Comparison of ENCODE assay signal across 7 mouse cellular contexts in genomic region chr11:20655795-20656710, GRCm38 (mm10).
A peak's percentile ranks its signal among the peaks of the same experiment; 100 is the strongest.
DNase-seq lines count a peak whose midpoint lies in the region; ATAC-seq and TF ChIP-seq lines count a peak whose summit lies in the region.

No protein-coding gene starts in this region.

- peak overlapping the region; percentile 37 for H3K9ac ChIP-seq in hindbrain, embryonic 14.5 days
- H3K9ac ChIP-seq in limb, embryonic 11.5 days (ENCODE audit: low read length), result peak overlapping the region; percentile 24; the same call in 1 of the 2 replicates
- peak overlapping the region; percentile 36; the same call in 1 of the 2 replicates for H3K9ac ChIP-seq in midbrain, embryonic 14.5 days (replicated peaks; ENCODE audit: low read length)

- no peak for TF ChIP-seq CTCF in cerebellum, adult 2 months (IDR thresholded peaks at IDR 0.05; ENCODE audit: borderline replicate concordance, insufficient read depth, low read depth, low read length)

- ATAC-seq in hindbrain, embryonic 14.5 days (ENCODE audit: low FRiP score), result peak; percentile 84
- peak; percentile 65 for ATAC-seq in limb, embryonic 11.5 days (ENCODE audit: insufficient number of reproducible peaks, low FRiP score, low TSS enrichment, low read depth)
- ATAC-seq in midbrain, embryonic 14.5 days (ENCODE audit: low FRiP score, low TSS enrichment), result peak; percentile 89

- no peak for TF ChIP-seq POLR2A in cerebellum, adult 2 months (IDR thresholded peaks at IDR 0.05; ENCODE audit: borderline replicate concordance, insufficient read depth, low read length)

- no peaks in the 10 kb centered on the region for H3K9me3 ChIP-seq in hindbrain, embryonic 14.5 days (ENCODE audit: control insufficient read depth, low read length)
- H3K9me3 ChIP-seq in limb, embryonic 11.5 days (ENCODE audit: control insufficient read depth, low read length), result no peaks in the 10 kb centered on the region
- no peaks in the 10 kb centered on the region for H3K9me3 ChIP-seq in midbrain, embryonic 14.5 days (ENCODE audit: control insufficient read depth, low read length)

- peak; percentile 72 for DNase-seq in NIH3T3 (ENCODE audit: low read depth)
- peak; percentile 32 to 37 for DNase-seq in cerebellum, adult 2 months
- DNase-seq in frontal cortex, postnatal 10 days (ENCODE audit: low spot score in 2 of 2), result peak; percentile 68 to 80
- DNase-seq in hindbrain, embryonic 14.5 days (ENCODE audit: low spot score), result peak; percentile 75
- peak; percentile 79 for DNase-seq in limb, embryonic 11.5 days (ENCODE audit: low spot score)
- DNase-seq in midbrain, embryonic 14.5 days, result peak; percentile 88
- DNase-seq in testis, postnatal 10 days (ENCODE audit: low spot score), result peak; percentile 73

- H3K4me2 ChIP-seq in hindbrain, embryonic 14.5 days (replicated peaks), result peak overlapping the region; percentile 24
- H3K4me2 ChIP-seq in limb, embryonic 11.5 days (ENCODE audit: low read depth, severe bottlenecking), result peak overlapping the region; percentile 24; the same call in 1 of the 2 replicates
- H3K4me2 ChIP-seq in midbrain, embryonic 14.5 days (ENCODE audit: low read length), result peak overlapping the region; percentile 46

- peaks cover 12% of the 10 kb centered on the region for H3K4me1 ChIP-seq in cerebellum, adult 2 months (ENCODE audit: control insufficient read depth, insufficient read depth, low read length)
- H3K4me1 ChIP-seq in hindbrain, embryonic 14.5 days (replicated peaks; ENCODE audit: control insufficient read depth, insufficient read depth, low read length), result peaks cover 31% of the 10 kb centered on the region
- H3K4me1 ChIP-seq in limb, embryonic 11.5 days (ENCODE audit: control insufficient read depth, insufficient read depth, low read length), result peaks cover 18% of the 10 kb centered on the region
- H3K4me1 ChIP-seq in midbrain, embryonic 14.5 days (ENCODE audit: control insufficient read depth, insufficient read depth, low read length), result peaks cover 26% of the 10 kb centered on the region

- no peak overlapping the region for H3K27ac ChIP-seq in cerebellum, adult 2 months (ENCODE audit: insufficient read depth, low read length)
- H3K27ac ChIP-seq in hindbrain, embryonic 14.5 days, result peak overlapping the region; percentile 86
- H3K27ac ChIP-seq in limb, embryonic 11.5 days (replicated peaks; ENCODE audit: low read depth, low read length), result peak overlapping the region; percentile 64
- H3K27ac ChIP-seq in midbrain, embryonic 14.5 days (replicated peaks; ENCODE audit: low read depth, low read length), result peak overlapping the region; percentile 91

- WGBS in cerebellum, adult 2 months, result 19% methylated on average over 18 of the region's 18 CpGs
- 4% methylated on average over 18 of the region's 18 CpGs for WGBS in hindbrain, embryonic 14.5 days
- 20% methylated on average over 18 of the region's 18 CpGs for WGBS in limb, embryonic 11.5 days
- 6% methylated on average over 18 of the region's 18 CpGs for WGBS in midbrain, embryonic 14.5 days

- H3K27me3 ChIP-seq in cerebellum, adult 2 months (ENCODE audit: control insufficient read depth, insufficient read depth, low read length), result no peaks in the 10 kb centered on the region; the same call in 1 of the 2 replicates
- H3K27me3 ChIP-seq in hindbrain, embryonic 14.5 days (ENCODE audit: control insufficient read depth, insufficient read depth, low read length), result no peaks in the 10 kb centered on the region
- no peaks in the 10 kb centered on the region for H3K27me3 ChIP-seq in limb, embryonic 11.5 days (ENCODE audit: control insufficient read depth, insufficient read depth, low read length)
- H3K27me3 ChIP-seq in midbrain, embryonic 14.5 days (ENCODE audit: control insufficient read depth, insufficient read depth, low read length), result no peaks in the 10 kb centered on the region

- no peaks in the 10 kb centered on the region for H3K36me3 ChIP-seq in hindbrain, embryonic 14.5 days (replicated peaks; ENCODE audit: control insufficient read depth, insufficient read depth)
- H3K36me3 ChIP-seq in limb, embryonic 11.5 days (ENCODE audit: control insufficient read depth, insufficient read depth, low read length), result no peaks in the 10 kb centered on the region; the same call in 1 of the 2 replicates
- H3K36me3 ChIP-seq in midbrain, embryonic 14.5 days (ENCODE audit: control insufficient read depth, insufficient read depth, low read length), result no peaks in the 10 kb centered on the region

- no peak overlapping the region for H3K4me3 ChIP-seq in cerebellum, adult 2 months (replicated peaks; ENCODE audit: insufficient read depth, low read depth, low read length)
- H3K4me3 ChIP-seq in hindbrain, embryonic 14.5 days (replicated peaks; ENCODE audit: low read length), result no peak overlapping the region
- no peak overlapping the region for H3K4me3 ChIP-seq in limb, embryonic 11.5 days (ENCODE audit: low read depth, low read length)
- peak overlapping the region; percentile 5; the same call in 1 of the 2 replicates for H3K4me3 ChIP-seq in midbrain, embryonic 14.5 days (replicated peaks; ENCODE audit: low read depth, low read length)

Comparison
In these comparisons a context has a peak if more than half of its experiments do, and no peak if none do; other contexts are left out.
1. DNase-seq: peak in every context shown above with its lines; median percentile 88 in midbrain, embryonic 14.5 days; 79 in limb, embryonic 11.5 days; 75 in hindbrain, embryonic 14.5 days; 74 in frontal cortex, postnatal 10 days; 73 in testis, postnatal 10 days; 72 in NIH3T3; 34 in cerebellum, adult 2 months.